Mouse (Mus musculus) forebrain, embryonic 15.5 days (tissue): ENCODE results near the gene Gm10354. TPM values are rescaled to one million over a fixed set of nuclear protein-coding genes. Genes with fewer than 3 reads are reported as not detected.
"Not testable (repeated sequence)": the region's sequence is repeated elsewhere in the genome, so short reads cannot be mapped to it uniquely, and the experiment has no call there.

Source experiments
- ATAC-seq: fragments of 200-750 bp; cut with Nextera tagmentation; replicated peaks from 2 replicates; pipeline ENCODE4 v1.8.0; 2017; ENCODE audit warnings: mild to moderate bottlenecking, moderate TSS enrichment, moderate library complexity
- H3K27ac ChIP-seq: fragments of 300-500 bp; sonication (generic); replicated peaks from 2 replicates; pipeline ENCODE4 v1.5.1; 2015; ENCODE audit warnings: mild to moderate bottlenecking, inconsistent platforms
- H3K27me3 ChIP-seq: fragments of 300-500 bp; sonication (generic); 2 replicates; pipeline ENCODE4 v1.6.1; 2015; ENCODE audit warnings: inconsistent platforms
- H3K36me3 ChIP-seq: fragments of 300-500 bp; sonication (generic); 2 replicates; pipeline ENCODE4 v1.6.1; 2015; ENCODE audit warnings: mild to moderate bottlenecking, inconsistent platforms
- H3K4me1 ChIP-seq: fragments of 300-500 bp; sonication (generic); 2 replicates; pipeline ENCODE4 v1.6.1; 2015; ENCODE audit warnings: inconsistent platforms
- H3K4me2 ChIP-seq: fragments of 300-500 bp; sonication (generic); replicated peaks from 2 replicates; pipeline ENCODE4 v1.6.1; 2015; ENCODE audit warnings: mild to moderate bottlenecking, inconsistent platforms
- H3K4me3 ChIP-seq: fragments of 300-500 bp; sonication (generic); 2 replicates; pipeline ENCODE4 v1.5.1; 2015; ENCODE audit warnings: mild to moderate bottlenecking, inconsistent platforms
- H3K9ac ChIP-seq: fragments of 300-500 bp; sonication (generic); replicated peaks from 2 replicates; pipeline ENCODE4 v1.6.1; 2015; ENCODE audit warnings: mild to moderate bottlenecking, inconsistent platforms
- H3K9me3 ChIP-seq: fragments of 300-500 bp; sonication (generic); 2 replicates; pipeline ENCODE4 v1.6.1; 2016; ENCODE audit warnings: inconsistent platforms
- WGBS: fragments of 180-500 bp; shearing (Covaris S2); methylation state at CpG from one replicate; pipeline ENCODE4 v1.1.7; 2015; ENCODE audit warnings: mixed read lengths; 5-methylcytosine and 5-hydroxymethylcytosine counted together
- polyA plus RNA-seq: library from polyadenylated mRNA; unstranded; fragments of >200 nt; fragmentation: Nextera tagmentation; extraction: Ambion mirVana; gene quantifications from 2 replicates; pipeline ENCODE4 v1.2.1, GENCODE M21; 2015

The Gm10354 gene
- polyA plus RNA-seq, 1 experiment from 2014 or later, result not detected

- H3K9ac ChIP-seq, ATAC-seq: not testable (repeated sequence)
- 81% methylated on average over 8 of the region's 8 CpGs for WGBS
These were observed 11.8 kb upstream of the Gm10354 start for GRCm38 (mm10) chr5:14990375-14991158.

GRCm38 (mm10) chr5:14986649-14987387 is 8.1 kb upstream of the Gm10354 start:
- not testable (repeated sequence) for ATAC-seq, H3K27ac ChIP-seq, H3K4me2 ChIP-seq, H3K36me3 ChIP-seq, H3K4me1 ChIP-seq, H3K4me3 ChIP-seq, H3K9ac ChIP-seq, H3K27me3 ChIP-seq
- peaks cover 13% of the 10 kb centered on the region; the same call in 1 of the 2 replicates for H3K9me3 ChIP-seq
- 39% methylated on average over 6 of the region's 6 CpGs for WGBS

More at GRCm38 (mm10) chr5:14990375-14991158, 11.8 kb upstream of the Gm10354 start:
- H3K4me1 ChIP-seq, H3K27me3 ChIP-seq, H3K4me2 ChIP-seq, H3K4me3 ChIP-seq, H3K36me3 ChIP-seq, H3K27ac ChIP-seq: not testable (repeated sequence)
- peaks cover 16% of the 10 kb centered on the region for H3K9me3 ChIP-seq

GRCm38 (mm10) chr5:14977368-14977767 is 1.4 kb downstream of the Gm10354 start:
- peaks cover 38% of the 10 kb centered on the region for H3K9me3 ChIP-seq
- H3K9ac ChIP-seq, H3K27ac ChIP-seq, H3K4me2 ChIP-seq, H3K27me3 ChIP-seq, H3K4me3 ChIP-seq, ATAC-seq, H3K4me1 ChIP-seq, H3K36me3 ChIP-seq: not testable (repeated sequence)
- 74% methylated on average over 4 of the region's 4 CpGs for WGBS

- not testable (repeated sequence) for ATAC-seq, H3K4me1 ChIP-seq, H3K27me3 ChIP-seq, H3K36me3 ChIP-seq, H3K9ac ChIP-seq, H3K4me2 ChIP-seq, H3K27ac ChIP-seq, H3K4me3 ChIP-seq
- 62% methylated on average over 3 of the region's 4 CpGs for WGBS
- H3K9me3 ChIP-seq, result peaks cover 40% of the 10 kb centered on the region
These were observed 3.4 kb downstream of the Gm10354 start for GRCm38 (mm10) chr5:14975294-14975693.

DNA sequence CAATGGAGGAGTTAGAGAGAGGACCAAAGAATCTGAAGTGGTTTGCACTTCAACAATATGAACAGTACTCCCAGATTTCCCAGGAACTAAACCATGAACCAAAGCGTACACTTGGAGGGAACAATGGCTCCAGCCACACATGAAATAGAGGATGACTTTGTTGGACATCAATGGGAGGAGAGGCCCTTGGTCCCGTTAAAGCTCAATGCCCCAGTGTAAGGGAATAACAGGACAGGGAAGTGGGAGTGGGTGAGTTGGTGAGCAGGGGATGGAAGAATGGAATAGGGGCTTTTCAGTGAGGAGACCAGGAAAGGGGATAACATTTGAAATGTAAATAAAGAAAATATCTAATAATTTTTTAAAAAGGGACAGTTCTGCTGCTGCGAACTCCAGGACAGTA is 5.9 kb downstream of the Gm10354 start:
- H3K27me3 ChIP-seq, ATAC-seq, H3K4me3 ChIP-seq, H3K36me3 ChIP-seq, H3K4me2 ChIP-seq, H3K4me1 ChIP-seq, H3K27ac ChIP-seq, H3K9ac ChIP-seq: not testable (repeated sequence)
- WGBS, result 77% methylated on average over 3 of the region's 3 CpGs
- H3K9me3 ChIP-seq, result peaks cover 30% of the 10 kb centered on the region

- H3K27me3 ChIP-seq, H3K4me1 ChIP-seq, H3K36me3 ChIP-seq, ATAC-seq, H3K4me2 ChIP-seq, H3K4me3 ChIP-seq, H3K27ac ChIP-seq, H3K9ac ChIP-seq: not testable (repeated sequence)
- H3K9me3 ChIP-seq, result peaks cover 19% of the 10 kb centered on the region
- 82% methylated on average over 13 of the region's 13 CpGs for WGBS
These were observed 14.9 kb downstream of the Gm10354 start for GRCm38 (mm10) chr5:14963821-14964220.

DNA sequence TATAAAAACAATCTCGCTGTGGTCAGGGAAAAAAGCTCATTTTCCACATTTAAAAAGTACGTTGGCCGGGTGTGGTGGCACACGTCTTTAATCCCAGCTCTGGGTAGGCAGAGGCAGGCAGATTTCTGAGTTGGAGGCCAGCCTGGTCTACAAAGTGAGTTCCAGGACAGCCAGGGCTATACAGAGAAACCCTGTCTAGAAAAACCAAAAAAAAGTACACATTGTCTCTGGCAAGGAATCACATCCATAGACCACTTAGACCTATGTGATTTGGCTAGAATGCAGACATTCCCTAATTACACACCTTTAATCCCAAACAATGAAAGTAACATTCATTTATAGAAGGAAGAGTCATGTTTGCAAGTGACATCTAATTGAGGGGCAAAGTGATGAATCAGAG is 17.2 kb downstream of the Gm10354 start:
- WGBS, result 78% methylated on average over 4 of the region's 4 CpGs

GRCm38 (mm10) chr5:14955928-14956706 is 22.6 kb downstream of the Gm10354 start:
- WGBS, result 89% methylated on average over 1 of the region's 1 CpGs
- H3K36me3 ChIP-seq, H3K9ac ChIP-seq, ATAC-seq, H3K27ac ChIP-seq, H3K4me2 ChIP-seq, H3K4me1 ChIP-seq, H3K27me3 ChIP-seq, H3K4me3 ChIP-seq: not testable (repeated sequence)
- H3K9me3 ChIP-seq, result peaks cover 31% of the 10 kb centered on the region

More for the DNA sequence above, 17.2 kb downstream of the Gm10354 start:
- not testable (repeated sequence) for H3K4me1 ChIP-seq, H3K36me3 ChIP-seq, H3K4me3 ChIP-seq, ATAC-seq, H3K27ac ChIP-seq, H3K9ac ChIP-seq, H3K27me3 ChIP-seq, H3K4me2 ChIP-seq
- peaks cover 23% of the 10 kb centered on the region for H3K9me3 ChIP-seq

DNA sequence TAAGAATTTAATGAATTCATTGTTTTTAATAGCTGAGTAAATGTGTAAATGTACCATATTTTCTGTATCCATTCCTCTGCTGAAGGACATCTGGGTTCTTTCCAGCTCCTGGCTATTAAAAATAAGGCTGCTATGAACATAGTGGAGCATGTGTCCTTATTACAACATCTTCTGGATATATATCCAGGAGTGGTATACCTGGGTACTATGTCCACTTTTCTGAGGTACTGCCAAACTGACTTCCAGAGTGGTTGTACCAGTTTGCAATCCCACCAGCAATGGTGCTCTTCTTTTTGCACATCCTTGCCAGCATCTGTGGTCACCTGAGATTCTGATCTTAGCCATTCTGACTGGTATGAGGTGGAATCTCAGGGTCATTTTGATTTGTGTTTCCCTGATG is 25.1 kb downstream of the Gm10354 start:
- H3K27me3 ChIP-seq, H3K4me2 ChIP-seq, ATAC-seq, H3K27ac ChIP-seq, H3K9ac ChIP-seq, H3K4me3 ChIP-seq, H3K4me1 ChIP-seq, H3K36me3 ChIP-seq: not testable (repeated sequence)
- peaks cover 30% of the 10 kb centered on the region for H3K9me3 ChIP-seq

DNA sequence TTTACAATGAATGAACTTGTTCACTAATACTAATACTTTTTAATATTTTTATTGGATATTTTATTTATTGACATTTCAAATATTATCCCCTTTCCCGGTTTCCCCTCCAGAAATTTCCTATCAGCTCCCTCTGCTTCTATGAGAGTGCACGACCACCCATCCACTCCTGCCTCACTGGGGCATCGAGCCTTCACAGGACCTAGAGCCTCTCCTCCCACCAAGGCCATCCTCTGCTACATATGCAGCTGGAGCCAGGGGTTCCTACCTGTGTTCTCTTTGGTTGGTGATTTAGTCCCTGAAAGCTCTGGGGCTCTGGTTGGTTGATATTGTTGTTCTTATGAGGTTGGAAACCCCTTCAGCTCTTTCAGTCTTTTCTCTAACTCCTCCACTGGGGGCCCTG is 26.0 kb downstream of the Gm10354 start:
- H3K4me2 ChIP-seq, result not testable (repeated sequence)
- 72% methylated on average over 3 of the region's 3 CpGs for WGBS

GRCm38 (mm10) chr5:14951822-14952221 is 26.9 kb downstream of the Gm10354 start:
- 0 out of 2 replicates have a peak, but pooled peaks have one; percentile 43 for ATAC-seq
- not testable (repeated sequence) for H3K9ac ChIP-seq, H3K27ac ChIP-seq, H3K4me1 ChIP-seq, H3K4me3 ChIP-seq, H3K36me3 ChIP-seq, H3K4me2 ChIP-seq, H3K27me3 ChIP-seq
- peaks cover 29% of the 10 kb centered on the region for H3K9me3 ChIP-seq
- 66% methylated on average over 7 of the region's 7 CpGs for WGBS

More for the DNA sequence above, 26.0 kb downstream of the Gm10354 start:
- H3K4me1 ChIP-seq, H3K4me3 ChIP-seq, H3K27ac ChIP-seq, ATAC-seq, H3K9ac ChIP-seq, H3K36me3 ChIP-seq, H3K27me3 ChIP-seq: not testable (repeated sequence)
- peaks cover 29% of the 10 kb centered on the region for H3K9me3 ChIP-seq
